8 mouse cellular contexts compared by ENCODE assay signal in the genomic region with DNA sequence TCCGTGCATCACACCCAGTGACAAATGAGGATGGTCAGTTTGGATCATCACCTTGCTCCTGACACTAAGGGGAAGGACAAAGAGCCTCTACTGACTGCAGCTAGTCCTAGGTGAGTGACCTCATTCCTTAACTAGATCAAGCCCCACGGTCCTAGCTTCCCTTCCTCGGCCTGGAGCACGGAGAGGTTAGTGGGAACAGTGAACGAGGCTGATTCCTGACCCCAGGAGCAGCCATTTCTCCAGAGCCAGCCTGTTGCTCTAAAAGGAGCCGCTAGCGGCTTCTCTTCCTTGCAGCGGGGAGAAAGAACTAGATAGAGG. TPM values are rescaled to one million over a fixed set of nuclear protein-coding genes. Genes with fewer than 3 reads are reported as not detected.
DNase-seq lines count a peak whose midpoint lies in the region; TF ChIP-seq lines count a peak whose summit lies in the region.

No protein-coding gene starts in this region.

- H3K27ac ChIP-seq in gastrocnemius, adult 2 months, result peak overlapping the region; percentile 95
- H3K27ac ChIP-seq in limb, embryonic 10.5 days, result peak overlapping the region; percentile 97
- no peak overlapping the region for H3K27ac ChIP-seq in small intestine, adult 2 months (ENCODE audit: insufficient read depth, low read depth, low read length)

- no peak for DNase-seq in gastrocnemius, adult 2 months
- DNase-seq in gastrocnemius, postnatal 10 days, result no peak
- peak; percentile 19 for DNase-seq in thymus, postnatal 14 days
- no peak for DNase-seq in thymus, postnatal 0 days (ENCODE audit: low spot score)
- no peak for DNase-seq in limb, embryonic 10.5 days (ENCODE audit: low spot score)
- no peak for DNase-seq in layer of hippocampus, adult 8-10 months (ENCODE audit: low spot score in 2 of 2)
- DNase-seq in layer of hippocampus, postnatal 36 days, result no peak

- H3K4me3 ChIP-seq in gastrocnemius, adult 2 months, result peak overlapping the region; percentile 86
- peak overlapping the region; percentile 85 for H3K4me3 ChIP-seq in limb, embryonic 10.5 days
- peak overlapping the region; percentile 98 for H3K4me3 ChIP-seq in small intestine, adult 2 months (ENCODE audit: low read depth, low read length)

- no peak for TF ChIP-seq CTCF in gastrocnemius, adult 2 months (IDR thresholded peaks at IDR 0.05)
- TF ChIP-seq CTCF in small intestine, adult 2 months (IDR thresholded peaks at IDR 0.05; ENCODE audit: extremely low read depth, insufficient read length, insufficient replicate concordance, low read depth, low read length), result no peak

- peaks cover 21% of the 10 kb centered on the region for H3K4me1 ChIP-seq in limb, embryonic 10.5 days
- H3K4me1 ChIP-seq in small intestine, adult 2 months (ENCODE audit: control insufficient read depth, insufficient read depth, insufficient read length, low read length), result peaks cover 13% of the 10 kb centered on the region; the same call in 1 of the 2 replicates

- intact Hi-C loops in gastrocnemius, adult 2 months (cut with DNase I), result loop anchor here (5.0 kb wide), 1 partner anchor 47 kb away; the partner anchor contains the start of genes Bap1 and Phf7

- WGBS in limb, embryonic 10.5 days, result 35% methylated on average over 8 of the region's 8 CpGs
- 19% methylated on average over 8 of the region's 8 CpGs for WGBS in small intestine, adult 2 months

- peaks cover 49% of the 10 kb centered on the region for H3K36me3 ChIP-seq in limb, embryonic 10.5 days
- H3K36me3 ChIP-seq in small intestine, adult 2 months (ENCODE audit: control insufficient read depth, insufficient read depth, low read length), result peaks cover 22% of the 10 kb centered on the region

- H3K27me3 ChIP-seq in limb, embryonic 10.5 days (ENCODE audit: low read depth, poor library complexity, severe bottlenecking), result no peaks in the 10 kb centered on the region
- no peaks in the 10 kb centered on the region for H3K27me3 ChIP-seq in small intestine, adult 2 months (ENCODE audit: control insufficient read depth, insufficient read depth, low read length)

- TF ChIP-seq POLR2A in small intestine, adult 2 months (IDR thresholded peaks at IDR 0.05; ENCODE audit: low read depth, low read length), result no peak

- H3K9me3 ChIP-seq in limb, embryonic 10.5 days (replicated peaks), result no peaks in the 10 kb centered on the region

RNA-seq across cellular contexts. Expression of gene Tnnc1, which starts 2.9 kb away (rescaled TPM):
- total RNA-seq in gastrocnemius, adult 2 months (2021), result 1,000 to 10,000 TPM in 1 of 2 experiments, 100 to 1,000 TPM in 1; 386 to 1,185 TPM
- total RNA-seq in gastrocnemius, postnatal 10 days (2021), result 100 to 1,000 TPM; 197 to 292 TPM
- polyA plus RNA-seq in thymus, postnatal 0 days (2015; fragmentation: Nextera tagmentation; extraction: Ambion mirVana), result 5.0 and 5.7 TPM in 2 replicates
- polyA plus RNA-seq in limb, embryonic 10.5 days (2016; fragmentation: Nextera tagmentation; extraction: Ambion mirVana), result 2.7 and 3.8 TPM in 2 replicates
- polyA plus RNA-seq in small intestine, adult 2 months (2012; rRNA removed), result 0.34 TPM in 1 of 2 replicates, not detected in the other
- total RNA-seq in layer of hippocampus, adult 8-10 months (2022), result 1 to 10 TPM; 2.3 to 3.7 (median 2.9) TPM
- total RNA-seq in layer of hippocampus, postnatal 36 days (2021), result 1 to 10 TPM; 3.8 to 4.4 TPM

RNA-seq across cellular contexts. Expression of gene Nisch, which starts 11.5 kb away (rescaled TPM):
- total RNA-seq in gastrocnemius, adult 2 months (2021), result 10 to 100 TPM; 60.8 to 70.3 TPM
- 100 to 1,000 TPM; 133 to 183 TPM for total RNA-seq in gastrocnemius, postnatal 10 days (2021)
- polyA plus RNA-seq in thymus, postnatal 0 days (2015; fragmentation: Nextera tagmentation; extraction: Ambion mirVana), result 116 and 144 TPM in 2 replicates
- 491 and 543 TPM in 2 replicates for polyA plus RNA-seq in limb, embryonic 10.5 days (2016; fragmentation: Nextera tagmentation; extraction: Ambion mirVana)
- 120 and 157 TPM in 2 replicates for polyA plus RNA-seq in small intestine, adult 2 months (2012; rRNA removed)
- 100 to 1,000 TPM; 432 to 530 (median 469) TPM for total RNA-seq in layer of hippocampus, adult 8-10 months (2022)
- 100 to 1,000 TPM; 458 to 488 TPM for total RNA-seq in layer of hippocampus, postnatal 36 days (2021)

RNA-seq across cellular contexts. Expression of gene Sema3g, which starts 12.5 kb away (rescaled TPM):
- 1 to 10 TPM; 7.0 to 8.3 TPM for total RNA-seq in gastrocnemius, adult 2 months (2021)
- 1 to 10 TPM; 7.5 to 8.7 TPM for total RNA-seq in gastrocnemius, postnatal 10 days (2021)
- 0.27 and 0.30 TPM in 2 replicates for polyA plus RNA-seq in thymus, postnatal 0 days (2015; fragmentation: Nextera tagmentation; extraction: Ambion mirVana)
- polyA plus RNA-seq in limb, embryonic 10.5 days (2016; fragmentation: Nextera tagmentation; extraction: Ambion mirVana), result 0.51 and 0.73 TPM in 2 replicates
- 1.5 and 2.1 TPM in 2 replicates for polyA plus RNA-seq in small intestine, adult 2 months (2012; rRNA removed)
- total RNA-seq in layer of hippocampus, adult 8-10 months (2022), result 1 to 10 TPM; 4.7 to 5.9 (median 5.6) TPM
- 1 to 10 TPM; 4.5 to 4.9 TPM for total RNA-seq in layer of hippocampus, postnatal 36 days (2021)

RNA-seq across cellular contexts. Expression of gene Stab1, which starts 36.8 kb away (rescaled TPM):
- 10 to 100 TPM; 14.0 to 16.5 TPM for total RNA-seq in gastrocnemius, adult 2 months (2021)
- 10 to 100 TPM; 45.3 to 54.3 TPM for total RNA-seq in gastrocnemius, postnatal 10 days (2021)
- 8.0 and 8.8 TPM in 2 replicates for polyA plus RNA-seq in thymus, postnatal 0 days (2015; fragmentation: Nextera tagmentation; extraction: Ambion mirVana)
- polyA plus RNA-seq in limb, embryonic 10.5 days (2016; fragmentation: Nextera tagmentation; extraction: Ambion mirVana), result 14.2 and 14.5 TPM in 2 replicates
- polyA plus RNA-seq in small intestine, adult 2 months (2012; rRNA removed), result 31.3 and 65.4 TPM in 2 replicates
- total RNA-seq in layer of hippocampus, adult 8-10 months (2022), result 10 to 100 TPM; 17.6 to 27.0 (median 25.1) TPM
- total RNA-seq in layer of hippocampus, postnatal 36 days (2021), result 10 to 100 TPM; 16.6 to 24.0 TPM

RNA-seq across cellular contexts. Expression of gene Phf7, which starts 45.9 kb away (rescaled TPM):
- total RNA-seq in gastrocnemius, adult 2 months (2021), result 1 to 10 TPM; 7.3 to 8.9 TPM
- 1 to 10 TPM; 6.2 to 6.7 TPM for total RNA-seq in gastrocnemius, postnatal 10 days (2021)
- polyA plus RNA-seq in thymus, postnatal 0 days (2015; fragmentation: Nextera tagmentation; extraction: Ambion mirVana), result 18.6 and 21.5 TPM in 2 replicates
- polyA plus RNA-seq in limb, embryonic 10.5 days (2016; fragmentation: Nextera tagmentation; extraction: Ambion mirVana), result 11.3 and 11.7 TPM in 2 replicates
- 1.3 and 2.3 TPM in 2 replicates for polyA plus RNA-seq in small intestine, adult 2 months (2012; rRNA removed)
- 1 to 10 TPM; 4.5 to 5.4 (median 4.9) TPM for total RNA-seq in layer of hippocampus, adult 8-10 months (2022)
- 1 to 10 TPM; 3.5 to 3.6 TPM for total RNA-seq in layer of hippocampus, postnatal 36 days (2021)

Comparison
In these comparisons a context has a peak if more than half of its experiments do, and no peak if none do; other contexts are left out.
1. RNA of gene Tnnc1, which starts 2.9 kb away (total RNA-seq): 386 to 1,185 TPM in gastrocnemius, adult 2 months and 197 to 292 TPM in gastrocnemius, postnatal 10 days; 3.8 to 4.4 TPM in layer of hippocampus, postnatal 36 days and 2.3 to 3.7 TPM in layer of hippocampus, adult 8-10 months; every median in the first group is over 10 times any median in the second.
2. Peak in every context shown above with its lines, with median percentiles within 50 percentile points of each other: H3K4me3 ChIP-seq.